ENCODE assay signal across 16 mouse cellular contexts in the genomic region with DNA sequence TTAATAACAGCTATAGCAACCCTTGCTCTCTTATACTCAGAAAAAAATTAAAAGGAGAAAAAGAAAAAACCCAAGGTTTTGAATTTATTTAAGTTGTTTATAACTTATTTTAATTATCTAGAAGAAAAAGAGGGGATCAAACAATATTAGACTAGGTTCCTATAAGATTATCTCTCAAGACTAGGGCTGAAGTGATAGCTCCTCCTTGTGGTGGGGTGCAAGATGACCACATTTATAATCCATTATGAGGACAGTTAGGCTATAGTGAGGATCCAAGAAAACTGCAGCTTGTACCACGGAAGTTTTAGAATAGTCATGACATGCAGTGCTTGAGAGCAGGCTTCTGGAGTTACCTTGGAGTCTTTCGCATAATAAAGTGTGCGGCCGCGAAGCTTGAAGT.
DNase-seq lines count a peak whose midpoint lies in the region; ATAC-seq and TF ChIP-seq lines count a peak whose summit lies in the region.
"Had no signal": no experiment of that assay in that cellular context is flagged by ENCODE, and none has a peak within 500 bp of the region (broad histone marks: within the 10 kb centered on the region; RNA-seq: fewer than 3 reads in every experiment).

No protein-coding gene starts in this region.

- no peak for ATAC-seq in heart, postnatal 0 days (ENCODE audit: insufficient read depth, low read depth)
- no peak for ATAC-seq in lung, embryonic 14.5 days (ENCODE audit: insufficient read depth)

- no peak overlapping the region for H3K4me2 ChIP-seq in heart, postnatal 0 days (ENCODE audit: low read depth, low read length)
- no peak overlapping the region for H3K4me2 ChIP-seq in lung, embryonic 14.5 days
- H3K4me2 ChIP-seq: embryonic facial prominence, embryonic 12.5 days; hindbrain, embryonic 15.5 days; limb, embryonic 13.5 days; midbrain, embryonic 12.5 days had no signal

- H3K4me3 ChIP-seq in heart, postnatal 0 days (ENCODE audit: low read depth, low read length), result no peak overlapping the region
- H3K4me3 ChIP-seq in lung, embryonic 14.5 days (ENCODE audit: low read depth, low read length), result no peak overlapping the region
- H3K4me3 ChIP-seq in E14TG2a.4 (replicated peaks; ENCODE audit: low read length), result no peak overlapping the region
- H3K4me3 ChIP-seq: embryonic facial prominence, embryonic 12.5 days; hindbrain, embryonic 15.5 days; limb, embryonic 13.5 days; midbrain, embryonic 12.5 days had no signal

- WGBS in heart, postnatal 0 days, result 93% methylated on average over 5 of the region's 5 CpGs
- WGBS in lung, embryonic 14.5 days, result 95% methylated on average over 5 of the region's 5 CpGs

- H3K9me3 ChIP-seq in heart, postnatal 0 days (replicated peaks; ENCODE audit: control insufficient read depth, low read length), result peaks cover 3% of the 10 kb centered on the region; the same call in 1 of the 2 replicates
- no peaks in the 10 kb centered on the region for H3K9me3 ChIP-seq in lung, embryonic 14.5 days (ENCODE audit: low read depth, low read length)
- peaks cover 14% of the 10 kb centered on the region for H3K9me3 ChIP-seq in E14TG2a.4 (ENCODE audit: low read length)
- H3K9me3 ChIP-seq: embryonic facial prominence, embryonic 12.5 days; hindbrain, embryonic 15.5 days; midbrain, embryonic 12.5 days had no signal

- no peak for TF ChIP-seq EP300 in heart, postnatal 0 days (IDR thresholded peaks at IDR 0.05; ENCODE audit: low read depth)

- H3K36me3 ChIP-seq in heart, postnatal 0 days (replicated peaks; ENCODE audit: control insufficient read depth, insufficient read depth, low read length), result no peaks in the 10 kb centered on the region
- no peaks in the 10 kb centered on the region for H3K36me3 ChIP-seq in lung, embryonic 14.5 days (ENCODE audit: insufficient read depth)
- peaks cover 24% of the 10 kb centered on the region for H3K36me3 ChIP-seq in E14TG2a.4 (ENCODE audit: insufficient read depth, low read length)
- H3K36me3 ChIP-seq: embryonic facial prominence, embryonic 12.5 days; hindbrain, embryonic 15.5 days; limb, embryonic 13.5 days; midbrain, embryonic 12.5 days had no signal

- no peak overlapping the region for H3K27ac ChIP-seq in heart, postnatal 0 days (ENCODE audit: low read depth)
- H3K27ac ChIP-seq in lung, embryonic 14.5 days (ENCODE audit: low read depth), result no peak overlapping the region
- H3K27ac ChIP-seq: embryonic facial prominence, embryonic 12.5 days; hindbrain, embryonic 15.5 days; limb, embryonic 13.5 days; midbrain, embryonic 12.5 days had no signal

- H3K4me1 ChIP-seq in heart, postnatal 0 days (ENCODE audit: control insufficient read depth, insufficient read depth), result no peaks in the 10 kb centered on the region
- no peaks in the 10 kb centered on the region for H3K4me1 ChIP-seq in lung, embryonic 14.5 days (ENCODE audit: insufficient read depth)
- H3K4me1 ChIP-seq in E14TG2a.4 (replicated peaks; ENCODE audit: low read depth, low read length), result peaks cover 18% of the 10 kb centered on the region
- H3K4me1 ChIP-seq: embryonic facial prominence, embryonic 12.5 days; hindbrain, embryonic 15.5 days; midbrain, embryonic 12.5 days had no signal

- no peak overlapping the region for H3K9ac ChIP-seq in heart, postnatal 0 days (replicated peaks; ENCODE audit: low read depth, low read length)
- H3K9ac ChIP-seq in lung, embryonic 14.5 days, result no peak overlapping the region
- H3K9ac ChIP-seq: embryonic facial prominence, embryonic 12.5 days; hindbrain, embryonic 15.5 days; limb, embryonic 13.5 days; midbrain, embryonic 12.5 days had no signal

- no peak for DNase-seq in heart, postnatal 0 days (ENCODE audit: low spot score)
- no peak for DNase-seq in heart, postnatal 4 days
- DNase-seq in lung, embryonic 14.5 days, result no peak
- DNase-seq in lung, postnatal 14 days, result no peak
- peak; percentile 42 for DNase-seq in thymus, postnatal 0 days (ENCODE audit: low spot score)
- no peak for DNase-seq in spleen, adult 12 weeks (ENCODE audit: low spot score)
- no peak for DNase-seq in urinary bladder, postnatal 36 days (ENCODE audit: low spot score in 2 of 2)
- DNase-seq: adrenal gland, adult 2 months; cerebellum, adult 11 months; cerebellum, postnatal 36 days; kidney, adult 8-10 months had no signal

- TF ChIP-seq CTCF in heart, postnatal 0 days (IDR thresholded peaks at IDR 0.05; ENCODE audit: low read depth), result peak; percentile 17; the same call in 1 of the 2 replicates
- TF ChIP-seq CTCF in lung, embryonic 14.5 days (IDR thresholded peaks at IDR 0.05; ENCODE audit: low read depth), result peak; percentile 35; the same call in 1 of the 2 replicates
- peak; percentile 37 for TF ChIP-seq CTCF in E14TG2a.4 (conservative IDR thresholded peaks at IDR 0.05; ENCODE audit: low read length)

- no peaks in the 10 kb centered on the region for H3K27me3 ChIP-seq in heart, postnatal 0 days (ENCODE audit: control insufficient read depth, insufficient read depth, low read length)
- no peaks in the 10 kb centered on the region for H3K27me3 ChIP-seq in lung, embryonic 14.5 days (ENCODE audit: insufficient read depth, low read length)
- no peaks in the 10 kb centered on the region for H3K27me3 ChIP-seq in E14TG2a.4 (ENCODE audit: insufficient read depth, low read length)
- H3K27me3 ChIP-seq: embryonic facial prominence, embryonic 12.5 days; hindbrain, embryonic 15.5 days; limb, embryonic 13.5 days; midbrain, embryonic 12.5 days had no signal
